Mouse (Mus musculus) kidney, adult 2 months (tissue): ENCODE data around the gene Pgc. TPM values are rescaled to one million over a fixed set of nuclear protein-coding genes. Genes with fewer than 3 reads are reported as not detected.

ENCODE experiments used
- DNase-seq: peaks from one replicate; pipeline ENCODE4 v3.0.0; 2021
- H3K27ac ChIP-seq: fragments of 200-500 bp; 2 replicates; pipeline ENCODE4 v1.5.1; 2012; ENCODE audit warnings: low read depth, low read length, control low read depth, inconsistent platforms; ENCODE audit not compliant: insufficient read depth
- H3K27me3 ChIP-seq: fragments of 200-500 bp; replicated peaks from 2 replicates; pipeline ENCODE4 v1.6.1; 2012; ENCODE audit warnings: mild to moderate bottlenecking, moderate library complexity, low read length, inconsistent platforms; ENCODE audit not compliant: control insufficient read depth, insufficient read depth
- H3K36me3 ChIP-seq: fragments of 200-500 bp; 2 replicates; pipeline ENCODE4 v1.6.1; 2012; ENCODE audit warnings: mild to moderate bottlenecking, moderate library complexity, low read length, inconsistent platforms; ENCODE audit not compliant: control insufficient read depth, insufficient read depth
- H3K4me1 ChIP-seq: fragments of 200-500 bp; 2 replicates; pipeline ENCODE4 v1.6.1; 2011; ENCODE audit warnings: low read length; ENCODE audit not compliant: control insufficient read depth, insufficient read depth
- H3K4me3 ChIP-seq: fragments of 200-500 bp; 2 replicates; pipeline ENCODE4 v1.5.1; 2011; ENCODE audit warnings: mild to moderate bottlenecking, low read depth, low read length, control low read depth; ENCODE audit not compliant: insufficient read depth
- CTCF ChIP-seq: fragments of 200-500 bp; conservative IDR thresholded peaks from 2 replicates; pipeline ENCODE4 v1.5.1; 2011; ENCODE audit warnings: low read depth, mild to moderate bottlenecking, control low read depth, low read length, moderate library complexity, mixed read lengths; ENCODE audit not compliant: insufficient read depth, insufficient read length
- POLR2A ChIP-seq: fragments of 200-500 bp; IDR thresholded peaks from one replicate; pipeline ENCODE4 v1.6.1; 2011; ENCODE audit warnings: low read depth, low read length, control low read depth
- WGBS: fragments of 180-500 bp; shearing (Covaris S2); methylation state at CpG from one replicate; pipeline ENCODE4 v1.1.7; 2018; 5-methylcytosine and 5-hydroxymethylcytosine counted together
- polyA plus RNA-seq: library from polyadenylated mRNA; depleted of rRNA; stranded (reverse); fragments of >200 nt; gene quantifications from 2 replicates; pipeline ENCODE4 v1.2.3, GENCODE M21; 2012; rRNA removed

Gene Pgc
- 0.29 and 1.0 TPM in 2 replicates for polyA plus RNA-seq

DNA sequence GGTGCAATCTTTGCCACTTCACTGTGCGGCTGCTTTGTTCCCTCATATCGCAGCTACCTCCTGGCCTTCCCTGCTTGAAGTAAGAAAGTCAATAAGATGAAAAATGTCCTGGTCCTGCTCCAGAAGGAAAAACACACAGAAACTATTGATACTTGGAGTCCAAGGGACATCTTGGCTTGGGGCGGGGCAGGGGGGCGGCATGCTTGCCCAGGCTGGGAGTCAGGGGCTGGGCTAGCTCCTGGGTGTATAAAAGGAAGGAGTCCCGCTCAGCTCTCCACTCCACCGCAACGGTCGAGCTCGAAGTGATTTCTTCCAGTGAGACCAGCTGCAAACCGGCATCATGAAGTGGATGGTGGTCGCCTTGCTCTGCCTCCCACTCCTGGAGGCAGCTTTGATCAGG is at the start of gene Pgc:
TSS of gene Pgc (plus strand) at position 277 of the 400 bp plus-strand sequence.
- no peaks in the 10 kb centered on the region for H3K36me3 ChIP-seq
- TF ChIP-seq CTCF: no peak
- no peak for TF ChIP-seq POLR2A
- no peak for DNase-seq
- H3K27ac ChIP-seq: no peak within 1 kb of the TSS
- H3K4me3 ChIP-seq: no peak within 1 kb of the TSS
- H3K4me1 ChIP-seq: no peaks in the 10 kb centered on the region
- 61% methylated on average over 11 of the region's 11 CpGs for WGBS
- H3K27me3 ChIP-seq: no peaks in the 10 kb centered on the region

- WGBS: 45% methylated on average over 5 of the region's 5 CpGs
- TF ChIP-seq CTCF (no peak), POLR2A (no peak)
- Histone ChIP-seq H3K27me3 (no peaks in the 10 kb centered on the region), H3K4me1 (no peaks in the 10 kb centered on the region), H3K4me3 (no peak overlapping the region), H3K27ac (no peak overlapping the region), H3K36me3 (no peaks in the 10 kb centered on the region)
- DNase-seq: no peak
Measured at GRCm38 (mm10) chr17:47678238-47678637, 48.4 kb upstream of the Pgc start.

DNA sequence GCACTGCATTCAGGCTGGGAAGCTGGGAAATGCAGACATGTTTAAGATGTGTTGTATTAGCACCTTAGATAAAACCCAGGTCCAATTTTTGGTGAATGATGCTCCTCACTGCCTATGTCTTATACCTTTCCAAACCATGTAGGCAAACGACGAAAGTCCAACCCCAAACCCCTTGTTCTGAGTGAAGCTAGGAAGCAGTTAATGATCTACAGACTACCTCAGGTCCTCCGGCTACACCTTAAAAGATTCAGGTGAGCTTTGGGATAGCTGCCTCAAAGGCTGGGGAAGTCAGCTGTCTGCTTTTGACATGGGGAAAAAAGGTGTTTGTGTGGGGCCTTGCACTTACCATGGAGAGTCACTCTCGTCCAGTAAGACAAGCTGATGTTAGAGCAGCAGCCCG is 47.9 kb upstream of the Pgc start:
- no peak overlapping the region for H3K27ac ChIP-seq
- no peak overlapping the region for H3K4me3 ChIP-seq
- TF ChIP-seq POLR2A: no peak
- no peak for TF ChIP-seq CTCF
- 49% methylated on average over 5 of the region's 5 CpGs for WGBS
- DNase-seq: no peak
- no peaks in the 10 kb centered on the region for H3K4me1 ChIP-seq
- no peaks in the 10 kb centered on the region for H3K36me3 ChIP-seq
- H3K27me3 ChIP-seq: no peaks in the 10 kb centered on the region

DNA sequence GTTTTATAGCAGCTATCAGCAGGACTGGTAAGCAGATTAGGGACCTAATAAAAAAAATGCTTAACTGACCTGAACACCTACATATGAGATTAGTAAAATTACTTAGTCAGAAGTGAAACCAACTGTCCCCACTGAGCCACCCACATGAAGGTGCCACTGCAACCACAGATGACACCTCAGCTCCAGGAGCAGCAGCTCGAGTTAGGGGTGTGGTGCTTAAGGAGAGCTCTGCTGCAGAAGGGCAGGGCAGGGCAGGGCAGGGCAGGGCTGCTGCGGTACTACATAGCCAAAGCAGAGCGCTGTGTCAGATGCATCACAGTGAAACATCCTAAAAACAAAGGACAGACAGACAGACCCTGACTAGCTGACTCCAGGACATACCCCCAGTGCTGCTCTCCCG is 43.8 kb upstream of the Pgc start:
- no peaks in the 10 kb centered on the region for H3K27me3 ChIP-seq
- 80% methylated on average over 4 of the region's 4 CpGs for WGBS
- no peak for DNase-seq
- no peak overlapping the region for H3K27ac ChIP-seq
- TF ChIP-seq CTCF (no peak), POLR2A (no peak)
- peaks cover 4% of the 10 kb centered on the region; the same call in 1 of the 2 replicates for H3K4me1 ChIP-seq
- H3K4me3 ChIP-seq: no peak overlapping the region
- no peaks in the 10 kb centered on the region for H3K36me3 ChIP-seq

- H3K4me1 ChIP-seq: peaks cover 7% of the 10 kb centered on the region; the same call in 1 of the 2 replicates
- TF ChIP-seq POLR2A (peak; percentile 62), CTCF (no peak)
- no peaks in the 10 kb centered on the region for H3K36me3 ChIP-seq
- H3K27me3 ChIP-seq: no peaks in the 10 kb centered on the region
- DNase-seq: peak; percentile 98
- under 1% methylated on average over 70 of the region's 70 CpGs for WGBS
- peak overlapping the region; percentile 37; the same call in 1 of the 2 replicates for H3K27ac ChIP-seq
- H3K4me3 ChIP-seq: peak overlapping the region; percentile 77
Measured at GRCm38 (mm10) chr17:47687409-47688343, 39.0 kb upstream of the Pgc start.

GRCm38 (mm10) chr17:47688344-47688607 is 38.4 kb upstream of the Pgc start, which contains the start of gene Tomm6:
Gene Tomm6, minus strand, starts transcription at chr17:47688386.
- TF ChIP-seq CTCF (no peak), POLR2A (no peak)
- DNase-seq: no peak
- WGBS: 0% methylated on average over 9 of the region's 9 CpGs
- H3K27ac ChIP-seq: peak within 1 kb of the TSS; percentile 37; the same call in 1 of the 2 replicates
- H3K4me3 ChIP-seq: peak within 1 kb of the TSS; percentile 77
- no peaks in the 10 kb centered on the region for H3K27me3 ChIP-seq
- H3K36me3 ChIP-seq: no peaks in the 10 kb centered on the region
- H3K4me1 ChIP-seq: peaks cover 7% of the 10 kb centered on the region; the same call in 1 of the 2 replicates
